8 mouse cellular contexts compared by ENCODE assay signal in genomic region chr11:29548504-29549424, GRCm38 (mm10). TPM values are rescaled to one million over a fixed set of nuclear protein-coding genes. Genes with fewer than 3 reads are reported as not detected.
DNase-seq lines count a peak whose midpoint lies in the region; ATAC-seq lines count a peak whose summit lies in the region.

No protein-coding gene starts in this region.

- H3K36me3 ChIP-seq in megakaryocyte, embryonic 14.5 days (replicated peaks; ENCODE audit: low read length): peaks cover 28% of the 10 kb centered on the region
- peaks cover 4% of the 10 kb centered on the region; the same call in 1 of the 2 replicates for H3K36me3 ChIP-seq in hindbrain, embryonic 11.5 days (ENCODE audit: control insufficient read depth, insufficient read depth, low read length)
- H3K36me3 ChIP-seq in macrophage (ENCODE audit: inconsistent target): peaks cover 18% of the 10 kb centered on the region

- H3K27me3 ChIP-seq in megakaryocyte, embryonic 14.5 days (replicated peaks): no peaks in the 10 kb centered on the region
- H3K27me3 ChIP-seq in hindbrain, embryonic 11.5 days (ENCODE audit: control insufficient read depth, insufficient read depth, low read length): no peaks in the 10 kb centered on the region

- ATAC-seq in CD4-positive, CD25-positive, alpha-beta regulatory T cell, adult 4 months: no peak
- no peak for ATAC-seq in megakaryocyte, adult 5-6 weeks (ENCODE audit: poor library complexity, severe bottlenecking)
- no peak for ATAC-seq in hindbrain, embryonic 11.5 days (ENCODE audit: low FRiP score)

- no peaks in the 10 kb centered on the region for H3K9me3 ChIP-seq in megakaryocyte, embryonic 14.5 days
- no peaks in the 10 kb centered on the region for H3K9me3 ChIP-seq in hindbrain, embryonic 11.5 days (ENCODE audit: control insufficient read depth, low read length)

- no peak overlapping the region for H3K27ac ChIP-seq in hindbrain, embryonic 11.5 days (ENCODE audit: low read depth, low read length)
- peak overlapping the region; percentile 94 for H3K27ac ChIP-seq in macrophage

- peaks cover 25% of the 10 kb centered on the region for H3K79me2 ChIP-seq in macrophage (ENCODE audit: inconsistent target)

- H3K9ac ChIP-seq in hindbrain, embryonic 11.5 days (ENCODE audit: low read depth, low read length): peak overlapping the region; percentile 42

- DNase-seq in CD4-positive, CD25-positive, alpha-beta regulatory T cell, adult 2 months (ENCODE audit: low read depth, low spot score): peak; percentile 23
- no peak for DNase-seq in hindbrain, embryonic 11.5 days (ENCODE audit: low spot score)
- no peak for DNase-seq in T-cell, adult 2 months (ENCODE audit: low spot score)
- DNase-seq in right cerebral cortex, postnatal 4 days: no peak

- peak overlapping the region; percentile 51 for H3K4me2 ChIP-seq in hindbrain, embryonic 11.5 days (replicated peaks; ENCODE audit: low read depth, low read length)

- WGBS in hindbrain, embryonic 11.5 days: 25% methylated on average over 23 of the region's 23 CpGs
- 20% methylated on average over 23 of the region's 23 CpGs for WGBS in macrophage (ENCODE audit: missing documents)

- H3K4me3 ChIP-seq in megakaryocyte, embryonic 14.5 days (replicated peaks): peak overlapping the region; percentile 97
- H3K4me3 ChIP-seq in hindbrain, embryonic 11.5 days (ENCODE audit: low read depth, low read length): peak overlapping the region; percentile 71
- H3K4me3 ChIP-seq in macrophage (ENCODE audit: inconsistent target): peak overlapping the region; percentile 92

- H3K4me1 ChIP-seq in megakaryocyte, embryonic 14.5 days: peaks cover 22% of the 10 kb centered on the region
- H3K4me1 ChIP-seq in hindbrain, embryonic 11.5 days (replicated peaks; ENCODE audit: control insufficient read depth, insufficient read depth, low read length): no peaks in the 10 kb centered on the region

RNA-seq across cellular contexts. Expression of gene Rps27a, which starts 0.9 kb away (rescaled TPM):
- 1,000 to 10,000 TPM; 1,358 to 1,362 TPM for polyA plus RNA-seq in CD4-positive, CD25-positive, alpha-beta regulatory T cell, adult 4 months (2017; shearing (Covaris generic))
- 9.5 and 110 TPM in 2 replicates for polyA plus RNA-seq in megakaryocyte, embryonic 14.5 days (2012; ENCODE audit: insufficient read depth, low replicate concordance)
- 1,480 and 1,646 TPM in 2 replicates for total RNA-seq in megakaryocyte, adult 5-6 weeks (2015)
- 732 and 809 TPM in 2 replicates for total RNA-seq in megakaryocyte, adult 5-6 weeks (2017)
- polyA plus RNA-seq in hindbrain, embryonic 11.5 days (2014; fragmentation: Nextera tagmentation; extraction: Ambion mirVana): 957 and 965 TPM in 2 replicates
- total RNA-seq in macrophage (2018; cell fraction: chromatin; rRNA removed): 100 to 1,000 TPM in 20 of 26 experiments, 10 to 100 TPM in 6; 66.2 to 272 (median 126) TPM
- 1,000 to 10,000 TPM in 13 of 26 experiments, 100 to 1,000 TPM in 13; 722 to 1,645 (median 996) TPM for total RNA-seq in macrophage (2018; cell fraction: cytosol; rRNA removed)
- 100 to 1,000 TPM; 146 to 360 (median 243) TPM for total RNA-seq in macrophage (2018; cell fraction: nucleus; rRNA removed)
- polyA plus RNA-seq in macrophage (2018): 595 to 1,446 TPM (median 1,246 TPM) in 3 replicates

RNA-seq across cellular contexts. Expression of gene Clhc1, which starts 1.0 kb away (rescaled TPM):
- 1 to 10 TPM; 2.0 to 4.6 TPM for polyA plus RNA-seq in CD4-positive, CD25-positive, alpha-beta regulatory T cell, adult 4 months (2017; shearing (Covaris generic))
- polyA plus RNA-seq in megakaryocyte, embryonic 14.5 days (2012; ENCODE audit: insufficient read depth, low replicate concordance): not detected in 2 replicates
- total RNA-seq in megakaryocyte, adult 5-6 weeks (2015): 0.41 and 0.49 TPM in 2 replicates
- 0.04 TPM in 1 of 2 replicates, not detected in the other for total RNA-seq in megakaryocyte, adult 5-6 weeks (2017)
- polyA plus RNA-seq in hindbrain, embryonic 11.5 days (2014; fragmentation: Nextera tagmentation; extraction: Ambion mirVana): 0.17 TPM in 1 of 2 replicates, not detected in the other
- total RNA-seq in macrophage (2018; cell fraction: chromatin; rRNA removed): 1 to 10 TPM in 21 of 26 experiments, under 1 TPM in 5; 0.42 to 3.3 (median 1.6) TPM
- total RNA-seq in macrophage (2018; cell fraction: cytosol; rRNA removed): under 1 TPM in 22 of 26 experiments, not detected in 4; 0.07 to 0.55 (median 0.17) TPM
- total RNA-seq in macrophage (2018; cell fraction: nucleus; rRNA removed): 1 to 10 TPM in 13 of 26 experiments, under 1 TPM in 11, not detected in 2; 0.18 to 5.3 (median 1.0) TPM
- polyA plus RNA-seq in macrophage (2018): 0.13 to 0.42 TPM (median 0.33 TPM) in 3 replicates

RNA-seq across cellular contexts. Expression of gene Mtif2, which starts 22.6 kb away (rescaled TPM):
- polyA plus RNA-seq in CD4-positive, CD25-positive, alpha-beta regulatory T cell, adult 4 months (2017; shearing (Covaris generic)): 10 to 100 TPM; 50.8 to 59.8 TPM
- polyA plus RNA-seq in megakaryocyte, embryonic 14.5 days (2012; ENCODE audit: insufficient read depth, low replicate concordance): 2.6 TPM in 1 of 2 replicates, not detected in the other
- 11.4 and 14.3 TPM in 2 replicates for total RNA-seq in megakaryocyte, adult 5-6 weeks (2015)
- 35.4 and 35.9 TPM in 2 replicates for total RNA-seq in megakaryocyte, adult 5-6 weeks (2017)
- 42.2 and 49.9 TPM in 2 replicates for polyA plus RNA-seq in hindbrain, embryonic 11.5 days (2014; fragmentation: Nextera tagmentation; extraction: Ambion mirVana)
- 10 to 100 TPM; 15.8 to 94.2 (median 65.4) TPM for total RNA-seq in macrophage (2018; cell fraction: chromatin; rRNA removed)
- 10 to 100 TPM; 10.5 to 24.6 (median 21.6) TPM for total RNA-seq in macrophage (2018; cell fraction: cytosol; rRNA removed)
- 10 to 100 TPM; 14.1 to 64.9 (median 42.9) TPM for total RNA-seq in macrophage (2018; cell fraction: nucleus; rRNA removed)
- polyA plus RNA-seq in macrophage (2018): 21.0 to 31.8 TPM (median 21.2 TPM) in 3 replicates

RNA-seq across cellular contexts. Expression of gene Prorsd1, which starts 33.9 kb away (rescaled TPM):
- polyA plus RNA-seq in CD4-positive, CD25-positive, alpha-beta regulatory T cell, adult 4 months (2017; shearing (Covaris generic)): 10 to 100 TPM; 29.4 to 45.3 TPM
- polyA plus RNA-seq in megakaryocyte, embryonic 14.5 days (2012; ENCODE audit: insufficient read depth, low replicate concordance): 7.7 TPM in 1 of 2 replicates, not detected in the other
- total RNA-seq in megakaryocyte, adult 5-6 weeks (2015): 27.6 and 32.4 TPM in 2 replicates
- total RNA-seq in megakaryocyte, adult 5-6 weeks (2017): 33.0 and 40.1 TPM in 2 replicates
- 23.3 and 24.9 TPM in 2 replicates for polyA plus RNA-seq in hindbrain, embryonic 11.5 days (2014; fragmentation: Nextera tagmentation; extraction: Ambion mirVana)
- total RNA-seq in macrophage (2018; cell fraction: chromatin; rRNA removed): 10 to 100 TPM in 6 of 26 experiments, 1 to 10 TPM in 17, under 1 TPM in 3; 0.69 to 18.7 (median 4.0) TPM
- 10 to 100 TPM; 12.8 to 41.5 (median 29.2) TPM for total RNA-seq in macrophage (2018; cell fraction: cytosol; rRNA removed)
- total RNA-seq in macrophage (2018; cell fraction: nucleus; rRNA removed): 10 to 100 TPM in 15 of 26 experiments, 1 to 10 TPM in 10, under 1 TPM in 1; 0.79 to 37.5 (median 11.9) TPM
- 21.0 to 49.9 TPM (median 28.5 TPM) in 3 replicates for polyA plus RNA-seq in macrophage (2018)
